Mouse (Mus musculus): ENCODE data around the gene Hes2. TPM values are rescaled to one million over a fixed set of nuclear protein-coding genes. Genes with fewer than 3 reads are reported as not detected.

Gene Hes2
- total RNA-seq, 1 experiment: 0.58 TPM

GRCm38 (mm10) chr4:152165036-152165931, 6.6 kb downstream of the Hes2 start:
- H3K27ac ChIP-seq (ENCODE audit: insufficient read depth, low read depth, low read length, poor library complexity, severe bottlenecking): no peak overlapping the region
- in situ Hi-C loops (cut with MboI; ENCODE audit: low sequenced_read_pairs in 2 of 2, unreplicated experiment in 2 of 2): no loop called here
- no peak for TF ChIP-seq ZNF384 (IDR thresholded peaks at IDR 0.05; ENCODE audit: low read depth, low read length)
- no peak for TF ChIP-seq CHD2 (IDR thresholded peaks at IDR 0.05; ENCODE audit: low read depth, low read length)
- no peak for TF ChIP-seq ZC3H11A (IDR thresholded peaks at IDR 0.05; ENCODE audit: borderline replicate concordance, low read depth, low read length)

GRCm38 (mm10) chr4:152168052-152168451, 9.4 kb downstream of the Hes2 start:
- no peak for TF ChIP-seq ZC3H11A (IDR thresholded peaks at IDR 0.05; ENCODE audit: borderline replicate concordance, low read depth, low read length)
- no peak for TF ChIP-seq ZNF384 (IDR thresholded peaks at IDR 0.05; ENCODE audit: low read depth, low read length)
- no peak for TF ChIP-seq MAFK (IDR thresholded peaks at IDR 0.05; ENCODE audit: insufficient read depth, low read depth, low read length)
- no peak for TF ChIP-seq CHD2 (IDR thresholded peaks at IDR 0.05; ENCODE audit: low read depth, low read length)
- TF ChIP-seq HCFC1 (IDR thresholded peaks at IDR 0.05; ENCODE audit: borderline replicate concordance, insufficient read depth, low read length): no peak
- Histone ChIP-seq H3K36me3 (ENCODE audit: control insufficient read depth, insufficient read depth, low read length, poor library complexity, severe bottlenecking) (no peaks in the 10 kb centered on the region), H3K4me3 (ENCODE audit: insufficient read depth in 1 of 2, low read depth in 1 of 2, low read length in 2 of 2, poor library complexity in 1 of 2, severe bottlenecking in 1 of 2) (no peak overlapping the region), H3K9me3 (ENCODE audit: control insufficient read depth, insufficient read depth, low read depth, low read length) (no peaks in the 10 kb centered on the region), H3K4me1 (ENCODE audit: control insufficient read depth in 2 of 2, insufficient read depth in 2 of 2, low read length in 2 of 2, poor library complexity in 1 of 2) (peaks cover 0 to 8% of the 10 kb centered on the region in 2 experiments; a peak in 1 of 4 replicates), H3K27ac (ENCODE audit: insufficient read depth, low read depth, low read length, poor library complexity, severe bottlenecking) (no peak overlapping the region), H3K9ac (ENCODE audit: insufficient read depth, low read depth, low read length, poor library complexity, severe bottlenecking) (peak overlapping the region; percentile 9; the same call in 1 of the 2 replicates)
- DNase-seq (ENCODE audit: low read depth, low spot score): no peak
- in situ Hi-C loops (cut with MboI; ENCODE audit: low sequenced_read_pairs in 2 of 2, unreplicated experiment in 2 of 2): no loop called here

More at GRCm38 (mm10) chr4:152165036-152165931, 6.6 kb downstream of the Hes2 start:
- Histone ChIP-seq H3K36me3 (ENCODE audit: control insufficient read depth, insufficient read depth, low read length, poor library complexity, severe bottlenecking) (no peaks in the 10 kb centered on the region), H3K9me3 (ENCODE audit: control insufficient read depth, insufficient read depth, low read depth, low read length) (no peaks in the 10 kb centered on the region), H3K4me3 (ENCODE audit: insufficient read depth in 1 of 2, low read depth in 1 of 2, low read length in 2 of 2, poor library complexity in 1 of 2, severe bottlenecking in 1 of 2) (no peak overlapping the region), H3K4me1 (ENCODE audit: control insufficient read depth in 2 of 2, insufficient read depth in 2 of 2, low read length in 2 of 2, poor library complexity in 1 of 2) (peaks cover 0 to 6% of the 10 kb centered on the region in 2 experiments; a peak in 1 of 4 replicates), H3K9ac (ENCODE audit: insufficient read depth, low read depth, low read length, poor library complexity, severe bottlenecking) (no peak overlapping the region)
- DNase-seq (ENCODE audit: low read depth, low spot score): peak; percentile 69

- no peak overlapping the region for H3K27ac ChIP-seq (ENCODE audit: insufficient read depth, low read depth, low read length, poor library complexity, severe bottlenecking)
- H3K36me3 ChIP-seq (ENCODE audit: control insufficient read depth, insufficient read depth, low read length, poor library complexity, severe bottlenecking): no peaks in the 10 kb centered on the region
- in situ Hi-C loops (cut with MboI; ENCODE audit: low sequenced_read_pairs in 2 of 2, unreplicated experiment in 2 of 2): no loop called here
- peak overlapping the region in 1 of 2 experiments; percentile 16; a peak in 1 of 4 replicates for H3K4me3 ChIP-seq (ENCODE audit: insufficient read depth in 1 of 2, low read depth in 1 of 2, low read length in 2 of 2, poor library complexity in 1 of 2, severe bottlenecking in 1 of 2)
- peak overlapping the region; percentile 64; the same call in 1 of the 2 replicates for H3K9ac ChIP-seq (ENCODE audit: insufficient read depth, low read depth, low read length, poor library complexity, severe bottlenecking)
- no peaks in the 10 kb centered on the region for H3K9me3 ChIP-seq (ENCODE audit: control insufficient read depth, insufficient read depth, low read depth, low read length)
- TF ChIP-seq ZNF384 (IDR thresholded peaks at IDR 0.05; ENCODE audit: low read depth, low read length): no peak
- no peak for TF ChIP-seq CHD2 (IDR thresholded peaks at IDR 0.05; ENCODE audit: low read depth, low read length)
- TF ChIP-seq MAFK (IDR thresholded peaks at IDR 0.05; ENCODE audit: insufficient read depth, low read depth, low read length): no peak
- no peak for TF ChIP-seq ZC3H11A (IDR thresholded peaks at IDR 0.05; ENCODE audit: borderline replicate concordance, low read depth, low read length)
- TF ChIP-seq HCFC1 (IDR thresholded peaks at IDR 0.05; ENCODE audit: borderline replicate concordance, insufficient read depth, low read length): no peak
- DNase-seq (ENCODE audit: low read depth, low spot score): no peak
- H3K4me1 ChIP-seq (ENCODE audit: control insufficient read depth in 2 of 2, insufficient read depth in 2 of 2, low read length in 2 of 2, poor library complexity in 1 of 2): peaks cover 0 to 8% of the 10 kb centered on the region in 2 experiments; a peak in 1 of 4 replicates
Measured at GRCm38 (mm10) chr4:152169103-152169502, 10.4 kb downstream of the Hes2 start.

GRCm38 (mm10) chr4:152170286-152170685, 11.6 kb downstream of the Hes2 start:
- TF ChIP-seq ZC3H11A (IDR thresholded peaks at IDR 0.05; ENCODE audit: borderline replicate concordance, low read depth, low read length): no peak
- TF ChIP-seq CHD2 (IDR thresholded peaks at IDR 0.05; ENCODE audit: low read depth, low read length): no peak
- TF ChIP-seq MAFK (IDR thresholded peaks at IDR 0.05; ENCODE audit: insufficient read depth, low read depth, low read length): no peak
- no peak for TF ChIP-seq HCFC1 (IDR thresholded peaks at IDR 0.05; ENCODE audit: borderline replicate concordance, insufficient read depth, low read length)
- TF ChIP-seq ZNF384 (IDR thresholded peaks at IDR 0.05; ENCODE audit: low read depth, low read length): no peak
- Histone ChIP-seq H3K4me3 (ENCODE audit: insufficient read depth in 1 of 2, low read depth in 1 of 2, low read length in 2 of 2, poor library complexity in 1 of 2, severe bottlenecking in 1 of 2) (peak overlapping the region; percentile 35 to 43), H3K4me1 (ENCODE audit: control insufficient read depth in 2 of 2, insufficient read depth in 2 of 2, low read length in 2 of 2, poor library complexity in 1 of 2) (peaks cover 0 to 7% of the 10 kb centered on the region in 2 experiments; a peak in 1 of 4 replicates), H3K27ac (ENCODE audit: insufficient read depth, low read depth, low read length, poor library complexity, severe bottlenecking) (peak overlapping the region; percentile 42; the same call in 1 of the 2 replicates), H3K9me3 (ENCODE audit: control insufficient read depth, insufficient read depth, low read depth, low read length) (no peaks in the 10 kb centered on the region), H3K36me3 (ENCODE audit: control insufficient read depth, insufficient read depth, low read length, poor library complexity, severe bottlenecking) (no peaks in the 10 kb centered on the region), H3K9ac (ENCODE audit: insufficient read depth, low read depth, low read length, poor library complexity, severe bottlenecking) (peak overlapping the region; percentile 64; the same call in 1 of the 2 replicates)
- DNase-seq (ENCODE audit: low read depth, low spot score): no peak
- in situ Hi-C loops (cut with MboI; ENCODE audit: low sequenced_read_pairs in 2 of 2, unreplicated experiment in 2 of 2): no loop called here

All from ES-E14 (cell line).